Mouse (Mus musculus) testis, adult 2 months (tissue): ENCODE measurements around the gene Flt3l.

Experiments used
- CTCF ChIP-seq: fragments of 200-500 bp; IDR thresholded peaks from 2 replicates; pipeline ENCODE4 v1.5.1; 2012; ENCODE audit warnings: low read depth, mild to moderate bottlenecking, inconsistent platforms, low read length, moderate library complexity; ENCODE audit not compliant: control insufficient read depth, insufficient read depth, insufficient replicate concordance
- POLR2A ChIP-seq: fragments of 200-500 bp; IDR thresholded peaks from 2 replicates; pipeline ENCODE4 v1.6.1; 2012; ENCODE audit warnings: low read depth, mild to moderate bottlenecking, inconsistent platforms, low read length, moderate library complexity; ENCODE audit not compliant: control insufficient read depth

DNA sequence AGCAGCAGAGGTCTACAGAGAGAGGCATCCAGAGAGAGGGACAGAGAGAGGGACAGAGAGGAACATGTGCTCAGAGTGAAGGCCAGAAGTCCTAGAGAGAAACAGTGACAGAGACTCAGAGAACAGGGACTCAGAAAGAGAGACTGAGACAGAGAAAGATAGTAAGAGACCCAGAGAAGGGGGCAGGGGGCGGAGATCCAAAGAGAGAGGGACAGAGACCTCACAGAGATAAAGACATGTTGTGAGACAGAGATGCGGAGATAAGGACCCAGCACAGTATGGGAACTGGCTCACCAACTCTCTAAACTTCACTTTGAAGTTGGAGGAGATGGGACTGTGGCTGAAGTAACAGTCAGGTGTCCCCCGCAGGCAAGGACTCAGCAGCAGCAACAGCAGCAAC is 862 bp downstream of the Flt3l start:
- TF ChIP-seq CTCF (no peak), POLR2A (no peak)
